Mouse (Mus musculus) stomach, postnatal 0 days (tissue): ENCODE data around the gene Gata1. TPM values are rescaled to one million over a fixed set of nuclear protein-coding genes. Genes with fewer than 3 reads are reported as not detected.
A peak's percentile ranks its signal among the peaks of the same experiment; 100 is the strongest.

Source experiments
- ATAC-seq: fragments of 200-750 bp; cut with Nextera tagmentation; 2 replicates; pipeline ENCODE4 v1.8.0; 2017; ENCODE audit not compliant: low FRiP score, low TSS enrichment
- DNase-seq: peaks from one replicate; pipeline ENCODE4 v3.0.0-alpha.2; 2016; ENCODE audit warnings: low spot score
- H3K27ac ChIP-seq: fragments of 300-500 bp; sonication (generic); replicated peaks from 2 replicates; pipeline ENCODE4 v1.5.1; 2014; ENCODE audit warnings: mild to moderate bottlenecking, control low read depth
- H3K27me3 ChIP-seq: fragments of 300-500 bp; sonication (generic); 2 replicates; pipeline ENCODE4 v1.6.1; 2014; ENCODE audit warnings: low read length; ENCODE audit not compliant: control insufficient read depth, insufficient read depth
- H3K36me3 ChIP-seq: fragments of 300-500 bp; sonication (generic); 2 replicates; pipeline ENCODE4 v1.6.1; 2014; ENCODE audit warnings: low read length, mixed read lengths; ENCODE audit not compliant: control insufficient read depth, insufficient read depth
- H3K4me1 ChIP-seq: fragments of 300-500 bp; sonication (generic); replicated peaks from 2 replicates; pipeline ENCODE4 v1.6.1; 2014; ENCODE audit warnings: antibody characterized with exemption; ENCODE audit not compliant: control insufficient read depth, insufficient read depth
- H3K4me2 ChIP-seq: fragments of 300-500 bp; sonication (generic); replicated peaks from 2 replicates; pipeline ENCODE4 v1.6.1; 2014; ENCODE audit warnings: low read depth, mild to moderate bottlenecking, control low read depth, moderate library complexity
- H3K4me3 ChIP-seq: fragments of 300-500 bp; sonication (generic); 2 replicates; pipeline ENCODE4 v1.5.1; 2014; ENCODE audit warnings: low read depth, low read length, control low read depth
- H3K9ac ChIP-seq: fragments of 300-500 bp; sonication (generic); 2 replicates; pipeline ENCODE4 v1.6.1; 2014; ENCODE audit warnings: mild to moderate bottlenecking, low read length, control low read depth, mixed read lengths
- H3K9me3 ChIP-seq: fragments of 300-500 bp; sonication (generic); 2 replicates; pipeline ENCODE4 v1.6.1; 2016; ENCODE audit warnings: low read length; ENCODE audit not compliant: control insufficient read depth
- CTCF ChIP-seq: IDR thresholded peaks from 2 replicates; pipeline ENCODE4 v1.5.1; 2016; ENCODE audit warnings: antibody characterized with exemption, low read depth, mild to moderate bottlenecking, moderate library complexity
- EP300 ChIP-seq: optimal IDR thresholded peaks from 2 replicates; pipeline ENCODE3; 2016; ENCODE audit warnings: antibody characterized with exemption
- WGBS: fragments of 180-500 bp; shearing (Covaris S2); extraction: QIAGEN DNeasy Blood & Tissue Kit; methylation state at CpG from one replicate; pipeline ENCODE4 v1.1.7; 2014; 5-methylcytosine and 5-hydroxymethylcytosine counted together
- polyA plus RNA-seq: library from polyadenylated mRNA; unstranded; fragments of >200 nt; fragmentation: Nextera tagmentation; extraction: Ambion mirVana; gene quantifications from 2 replicates; pipeline ENCODE4 v1.2.1, GENCODE M21; 2015

Gene Gata1
- polyA plus RNA-seq, 1 experiment from 2014 or later = 0.07 TPM

- Histone ChIP-seq H3K9ac (no peak overlapping the region), H3K4me1 (no peaks in the 10 kb centered on the region), H3K4me3 (no peak overlapping the region), H3K4me2 (no peak overlapping the region), H3K9me3 (no peaks in the 10 kb centered on the region), H3K27ac (no peak overlapping the region), H3K27me3 (no peaks in the 10 kb centered on the region), H3K36me3 (no peaks in the 10 kb centered on the region)
- ATAC-seq (no peak), DNase-seq (no peak)
- TF ChIP-seq CTCF (no peak), EP300 (no peak)
- WGBS = 35% methylated on average over 5 of the region's 5 CpGs
Observed at GRCm38 (mm10) chrX:8002001-8002400, 24.1 kb upstream of the Gata1 start.

DNA sequence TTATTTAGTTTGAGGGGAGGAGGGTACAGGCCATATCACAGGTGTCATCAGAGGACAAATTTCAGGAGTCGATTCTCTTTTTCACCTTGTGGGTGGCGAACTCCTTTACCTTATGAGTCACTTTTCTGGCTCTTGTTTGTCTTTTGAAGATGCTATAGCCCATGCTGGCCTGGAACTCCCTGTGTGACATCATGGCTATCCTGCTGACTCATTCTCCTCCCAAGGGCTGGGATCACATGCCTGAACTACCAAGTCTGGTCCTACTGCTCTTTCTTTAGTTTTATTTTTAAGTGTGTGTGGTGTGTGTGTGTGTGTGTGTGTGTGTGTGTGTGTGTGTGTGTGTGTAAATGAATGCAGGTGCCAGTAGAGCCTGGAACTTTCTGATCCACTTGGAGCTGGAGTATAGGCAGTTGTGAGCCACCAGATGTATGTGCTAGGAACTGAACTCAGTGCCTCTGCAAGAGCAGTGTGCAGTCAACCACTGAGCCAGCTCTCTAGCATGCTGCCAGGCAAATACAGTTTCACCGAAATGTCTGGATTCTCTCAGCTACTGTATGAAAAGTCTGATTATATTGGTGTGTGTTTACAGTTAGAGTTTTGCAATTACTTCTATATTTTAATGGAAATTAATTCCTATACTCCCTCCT is 22.8 kb upstream of the Gata1 start:
- TF ChIP-seq EP300 (no peak), CTCF (no peak)
- 54% methylated on average over 3 of the region's 3 CpGs for WGBS
- Histone ChIP-seq H3K27ac (no peak overlapping the region), H3K9me3 (no peaks in the 10 kb centered on the region), H3K4me2 (no peak overlapping the region), H3K36me3 (no peaks in the 10 kb centered on the region), H3K4me1 (no peaks in the 10 kb centered on the region), H3K27me3 (no peaks in the 10 kb centered on the region), H3K4me3 (no peak overlapping the region), H3K9ac (no peak overlapping the region)
- DNase-seq (peak; percentile 16), ATAC-seq (no peak)

DNA sequence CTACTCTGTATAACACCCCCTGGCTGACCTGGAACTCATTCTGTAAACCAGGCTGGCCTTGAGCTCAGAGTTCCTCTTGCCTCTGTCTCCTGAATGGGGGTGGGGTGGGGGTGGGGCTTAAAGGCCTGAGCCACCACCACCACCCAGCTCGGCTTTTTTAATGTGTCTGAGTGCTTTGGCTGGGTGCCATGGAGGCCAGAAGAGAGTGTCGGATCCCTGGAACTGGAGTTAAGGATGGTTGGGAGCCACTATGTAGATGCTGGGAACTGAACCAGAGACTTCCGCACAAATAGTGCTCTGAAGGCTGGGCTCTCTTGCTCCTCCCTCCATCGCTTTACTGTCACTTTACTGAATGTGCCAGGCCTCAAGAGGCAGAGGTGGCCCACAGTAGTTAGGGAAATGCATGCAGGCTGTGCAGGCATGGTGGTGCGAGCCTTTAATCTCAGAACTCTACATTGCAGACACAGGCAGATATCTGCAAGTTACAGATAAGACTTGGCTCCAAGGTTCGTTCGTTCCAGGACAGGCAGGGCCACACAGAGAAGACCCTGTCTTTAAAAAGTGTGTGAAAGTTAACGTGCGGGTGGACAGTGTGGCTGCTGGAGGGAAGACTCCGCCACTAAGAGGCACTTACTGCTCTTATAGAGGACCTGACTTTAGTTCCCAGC is 15.3 kb upstream of the Gata1 start:
- Histone ChIP-seq H3K4me2 (no peak overlapping the region), H3K9me3 (no peaks in the 10 kb centered on the region), H3K4me1 (no peaks in the 10 kb centered on the region), H3K9ac (no peak overlapping the region), H3K27ac (no peak overlapping the region), H3K27me3 (no peaks in the 10 kb centered on the region), H3K4me3 (no peak overlapping the region), H3K36me3 (no peaks in the 10 kb centered on the region)
- no peak for TF ChIP-seq EP300
- no peak for TF ChIP-seq CTCF
- 67% methylated on average over 10 of the region's 10 CpGs for WGBS
- ATAC-seq (no peak), DNase-seq (no peak)

DNA sequence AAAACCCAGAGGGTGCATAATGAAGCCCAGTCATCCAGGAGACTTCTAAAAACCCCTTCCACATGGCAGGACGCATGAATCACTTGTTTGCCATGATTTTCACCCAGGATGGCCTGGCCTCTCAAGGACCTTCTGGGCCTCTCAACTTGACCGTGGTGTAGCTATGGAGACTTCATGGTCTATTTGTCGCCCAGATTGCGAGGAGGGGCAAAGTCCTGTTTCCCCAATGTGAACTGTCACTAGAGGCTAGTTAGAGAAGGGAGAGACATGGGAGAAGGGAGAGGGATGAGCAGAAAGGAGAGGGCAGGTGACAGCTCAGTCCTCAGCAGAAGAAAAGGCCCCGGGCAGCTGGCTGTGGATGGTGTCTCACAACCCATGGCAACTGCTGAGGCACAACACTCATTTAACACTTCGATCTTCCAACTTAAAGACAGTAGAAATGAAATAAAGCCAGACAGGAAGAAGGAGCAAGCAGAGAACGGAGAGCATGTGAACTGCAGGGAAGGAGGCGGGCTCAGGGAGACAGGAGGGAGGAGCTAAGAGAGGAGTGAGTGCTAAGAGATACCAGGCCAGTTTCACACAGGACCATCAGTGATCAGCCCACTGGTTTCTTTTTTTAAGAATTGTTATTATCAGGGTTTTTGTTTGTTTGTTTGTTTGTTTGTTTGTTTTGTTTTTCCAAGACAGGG is 14.7 kb upstream of the Gata1 start:
- WGBS = 63% methylated on average over 8 of the region's 8 CpGs
- Histone ChIP-seq H3K36me3 (no peaks in the 10 kb centered on the region), H3K4me3 (no peak overlapping the region), H3K4me2 (no peak overlapping the region), H3K9me3 (no peaks in the 10 kb centered on the region), H3K27me3 (no peaks in the 10 kb centered on the region), H3K4me1 (no peaks in the 10 kb centered on the region), H3K27ac (no peak overlapping the region), H3K9ac (no peak overlapping the region)
- no peak for TF ChIP-seq CTCF
- TF ChIP-seq EP300 = no peak
- ATAC-seq (no peak), DNase-seq (no peak)

DNA sequence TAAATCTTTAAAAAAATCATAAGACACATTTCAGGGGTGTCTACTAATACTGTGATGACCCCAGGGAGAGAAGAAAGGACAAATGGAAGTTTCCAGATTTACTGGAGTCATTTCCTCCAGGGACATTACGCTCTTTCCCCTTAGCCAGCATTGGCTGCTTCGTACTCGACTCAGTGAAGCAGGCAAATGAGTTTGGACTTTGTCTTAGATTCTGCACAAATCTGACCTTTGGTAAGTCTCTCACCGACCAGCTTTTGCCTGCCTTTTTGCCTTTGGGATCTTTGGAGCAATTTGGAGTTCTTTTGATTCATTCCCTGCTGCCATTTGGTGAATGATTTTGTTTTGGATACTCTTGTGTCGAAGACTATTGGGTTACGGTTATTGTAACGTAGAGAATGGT is 3.5 kb upstream of the Gata1 start:
- Histone ChIP-seq H3K27ac (no peak overlapping the region), H3K4me3 (no peak overlapping the region), H3K4me1 (no peaks in the 10 kb centered on the region), H3K9me3 (no peaks in the 10 kb centered on the region), H3K27me3 (no peaks in the 10 kb centered on the region), H3K9ac (no peak overlapping the region), H3K4me2 (no peak overlapping the region), H3K36me3 (no peaks in the 10 kb centered on the region)
- DNase-seq (no peak), ATAC-seq (no peak)
- TF ChIP-seq EP300 (no peak), CTCF (no peak)
- 85% methylated on average over 7 of the region's 7 CpGs for WGBS

DNA sequence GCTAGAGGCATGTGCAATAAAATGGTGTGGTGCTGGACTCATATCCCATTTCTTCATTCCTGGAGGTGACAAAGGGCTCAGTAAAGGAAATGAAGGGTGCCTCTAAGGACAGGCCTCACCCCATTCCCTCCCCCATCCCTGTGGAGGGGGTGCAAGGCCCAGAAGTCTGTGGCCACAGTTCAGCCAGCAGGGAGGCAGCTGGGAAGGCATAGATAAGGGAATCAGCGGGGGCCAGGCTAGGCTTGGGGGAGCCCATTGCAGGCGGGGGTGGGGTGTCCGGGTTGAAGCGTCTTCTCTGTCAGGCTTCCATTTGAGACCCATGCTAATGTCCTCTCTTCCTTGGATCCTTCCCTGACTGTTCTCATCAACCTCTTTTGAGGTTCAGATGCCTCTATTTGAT is 6.6 kb downstream of the Gata1 start:
- Histone ChIP-seq H3K9me3 (no peaks in the 10 kb centered on the region), H3K4me1 (no peaks in the 10 kb centered on the region), H3K36me3 (no peaks in the 10 kb centered on the region), H3K4me2 (no peak overlapping the region), H3K27ac (no peak overlapping the region), H3K9ac (no peak overlapping the region), H3K4me3 (no peak overlapping the region), H3K27me3 (no peaks in the 10 kb centered on the region)
- TF ChIP-seq EP300 (no peak), CTCF (no peak)
- no peak for DNase-seq
- WGBS = 45% methylated on average over 2 of the region's 4 CpGs
- no peak for ATAC-seq
